Mouse (Mus musculus): Measurements from ENCODE around the gene 4930415O20Rik.

GRCm38 (mm10) chr15:98543341-98543740 is 27.5 kb upstream of the 4930415O20Rik start:
- TF ChIP-seq POLR2A (IDR thresholded peaks at IDR 0.05; ENCODE audit: control insufficient read depth, low read depth, low read length) (no peak), CTCF (IDR thresholded peaks at IDR 0.05; ENCODE audit: control insufficient read depth, insufficient read depth, insufficient replicate concordance, low read depth, low read length) (no peak)
